Mouse (Mus musculus): ENCODE data around the gene Caprin1.

- TF ChIP-seq CTCF (IDR thresholded peaks at IDR 0.05; ENCODE audit: low read depth) (peak; percentile 89), EP300 (IDR thresholded peaks at IDR 0.05; ENCODE audit: low read depth) (no peak)
Observed at GRCm38 (mm10) chr2:103718594-103719291, 78.7 kb downstream of the Caprin1 start.
